Mouse (Mus musculus) testis, adult 2 months (tissue): ENCODE measurements around the gene Neurl1a.

Source experiments
- CTCF ChIP-seq: fragments of 200-500 bp; IDR thresholded peaks from 2 replicates; pipeline ENCODE4 v1.5.1; 2012; ENCODE audit warnings: low read depth, mild to moderate bottlenecking, inconsistent platforms, low read length, moderate library complexity; ENCODE audit not compliant: control insufficient read depth, insufficient read depth, insufficient replicate concordance
- POLR2A ChIP-seq: fragments of 200-500 bp; IDR thresholded peaks from 2 replicates; pipeline ENCODE4 v1.6.1; 2012; ENCODE audit warnings: low read depth, mild to moderate bottlenecking, inconsistent platforms, low read length, moderate library complexity; ENCODE audit not compliant: control insufficient read depth

DNA sequence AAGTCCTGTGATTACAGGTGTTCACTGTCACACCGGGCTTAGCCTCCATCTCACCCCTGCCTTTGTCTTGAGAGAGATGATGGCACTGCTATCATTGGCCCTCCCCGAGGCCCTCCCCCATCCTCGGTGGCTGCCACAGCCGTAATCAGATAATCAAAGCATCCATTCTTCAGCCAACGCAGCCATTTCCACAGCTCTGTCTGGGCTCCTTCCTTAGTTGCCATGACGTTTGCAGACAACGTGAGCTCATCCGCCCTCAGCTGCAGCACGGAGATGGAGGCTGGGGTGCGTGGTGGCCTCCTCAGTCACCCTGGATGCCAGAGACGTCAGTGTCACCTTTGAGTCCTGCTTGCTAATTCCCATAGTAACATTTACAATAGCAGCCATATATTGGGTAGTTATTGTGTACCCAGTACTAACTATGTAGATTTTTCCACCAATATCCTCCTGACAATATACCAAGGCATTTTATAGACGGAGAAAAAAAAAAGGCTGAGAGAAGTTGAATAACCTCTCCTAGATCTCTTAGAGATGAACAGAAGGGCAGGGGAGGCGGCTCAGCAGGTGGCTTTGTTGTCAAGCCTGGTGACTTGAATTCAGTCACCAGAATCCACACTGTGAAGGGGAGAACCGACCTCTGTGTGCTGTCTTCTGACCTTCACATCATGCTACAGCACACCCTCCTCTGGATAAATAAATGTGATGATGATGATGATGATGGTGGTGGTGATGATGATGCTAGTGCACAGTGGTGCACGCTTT lies 8.1 kb downstream of the Neurl1a start:
- TF ChIP-seq CTCF (no peak), POLR2A (no peak)
